Mouse (Mus musculus) midbrain, embryonic 13.5 days (tissue): ENCODE data around the gene Mfap1a. TPM values are rescaled to one million over a fixed set of nuclear protein-coding genes. Genes with fewer than 3 reads are reported as not detected.

Experiments
- ATAC-seq: fragments of 200-750 bp; cut with Nextera tagmentation; 2 replicates; pipeline ENCODE4 v1.8.0; 2017; ENCODE audit warnings: mild to moderate bottlenecking, moderate TSS enrichment, moderate library complexity
- H3K27ac ChIP-seq: fragments of 300-500 bp; sonication (generic); 2 replicates; pipeline ENCODE4 v1.5.1; 2015; ENCODE audit warnings: inconsistent platforms, mild to moderate bottlenecking, moderate library complexity
- H3K27me3 ChIP-seq: fragments of 300-500 bp; sonication (generic); 2 replicates; pipeline ENCODE4 v1.6.1; 2015; ENCODE audit warnings: mild to moderate bottlenecking, inconsistent platforms
- H3K36me3 ChIP-seq: fragments of 300-500 bp; sonication (generic); 2 replicates; pipeline ENCODE4 v1.6.1; 2015; ENCODE audit warnings: mild to moderate bottlenecking, inconsistent platforms
- H3K4me1 ChIP-seq: fragments of 300-500 bp; sonication (generic); replicated peaks from 2 replicates; pipeline ENCODE4 v1.6.1; 2015; ENCODE audit warnings: inconsistent platforms
- H3K4me2 ChIP-seq: fragments of 300-500 bp; sonication (generic); replicated peaks from 2 replicates; pipeline ENCODE4 v1.6.1; 2015; ENCODE audit warnings: moderate library complexity, mild to moderate bottlenecking, inconsistent platforms
- H3K4me3 ChIP-seq: fragments of 300-500 bp; sonication (generic); replicated peaks from 2 replicates; pipeline ENCODE4 v1.5.1; 2015; ENCODE audit warnings: mild to moderate bottlenecking, inconsistent platforms
- H3K9ac ChIP-seq: fragments of 300-500 bp; sonication (generic); replicated peaks from 2 replicates; pipeline ENCODE4 v1.6.1; 2015; ENCODE audit warnings: mild to moderate bottlenecking, inconsistent platforms
- H3K9me3 ChIP-seq: fragments of 300-500 bp; sonication (generic); 2 replicates; pipeline ENCODE4 v1.6.1; 2016; ENCODE audit warnings: mild to moderate bottlenecking, inconsistent platforms
- WGBS: fragments of 180-500 bp; shearing (Covaris S2); methylation state at CpG from one replicate; pipeline ENCODE4 v1.1.7; 2015; 5-methylcytosine and 5-hydroxymethylcytosine counted together
- microRNA-seq: library from miRNA; unstranded; fragments of <30 nt; microRNA quantifications from one replicate; pipeline ENCODE4, GENCODE M21; 2016
- polyA plus RNA-seq: library from polyadenylated mRNA; unstranded; fragments of >200 nt; fragmentation: Nextera tagmentation; extraction: Ambion mirVana; gene quantifications from 2 replicates; pipeline ENCODE4 v1.2.1, GENCODE M21; 2015

The Mfap1a gene
- polyA plus RNA-seq, 1 experiment from 2014 or later: 37.3 TPM

DNA sequence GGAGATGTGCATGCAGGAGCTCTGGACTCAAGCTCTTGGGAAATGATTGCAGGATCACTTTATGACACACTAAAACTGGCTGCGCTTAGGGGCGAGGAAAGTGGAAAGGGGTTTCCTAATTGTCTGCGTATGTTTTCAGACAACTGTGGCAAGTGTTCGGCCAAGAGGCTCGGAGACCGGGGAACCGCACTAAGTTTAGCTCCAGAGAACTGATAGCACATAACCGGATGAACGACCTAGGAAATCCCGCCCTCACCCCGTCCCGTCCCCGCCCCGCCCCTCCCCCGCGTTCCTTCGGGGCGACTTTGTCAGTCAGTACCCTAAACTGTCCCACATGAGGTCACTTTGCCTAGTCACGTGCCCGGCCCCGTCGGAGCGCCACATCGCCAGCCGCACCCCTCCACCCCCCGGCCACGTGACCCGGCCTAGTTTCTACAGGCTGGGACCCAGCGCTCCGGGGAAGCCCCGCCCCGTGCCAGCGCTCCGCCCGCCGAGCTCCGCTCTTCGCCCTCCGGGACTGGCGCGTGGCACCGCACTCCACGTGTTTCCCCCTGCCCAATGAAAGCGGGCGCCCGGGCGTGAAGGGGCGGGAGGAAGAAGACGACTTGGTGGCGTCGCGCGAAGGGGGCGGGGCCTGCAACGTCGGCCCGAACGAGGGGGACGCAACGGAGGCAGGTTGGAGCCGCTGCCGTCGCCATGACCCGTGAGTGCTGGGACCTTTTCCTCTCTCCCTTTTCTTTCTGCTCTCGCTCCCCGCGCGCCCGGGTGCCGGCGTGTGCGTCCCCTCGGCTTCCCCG lies 57.5 kb downstream of the Mfap1a start, which contains the start of gene Serf2:
Gene Serf2 (plus strand): TSS at position 457 of the 797 bp plus-strand sequence.
- Histone ChIP-seq H3K9ac (peak within 1 kb of the TSS; percentile 97), H3K9me3 (no peaks in the 10 kb centered on the region), H3K27ac (peak within 1 kb of the TSS; percentile 96), H3K4me3 (peak within 1 kb of the TSS; percentile 98), H3K36me3 (peaks cover 19% of the 10 kb centered on the region), H3K27me3 (peaks cover 4% of the 10 kb centered on the region; the same call in 1 of the 2 replicates), H3K4me2 (peak within 1 kb of the TSS; percentile 91), H3K4me1 (peaks cover 27% of the 10 kb centered on the region)
- WGBS: under 1% methylated on average over 64 of the region's 74 CpGs
- ATAC-seq: peak; percentile 98

DNA sequence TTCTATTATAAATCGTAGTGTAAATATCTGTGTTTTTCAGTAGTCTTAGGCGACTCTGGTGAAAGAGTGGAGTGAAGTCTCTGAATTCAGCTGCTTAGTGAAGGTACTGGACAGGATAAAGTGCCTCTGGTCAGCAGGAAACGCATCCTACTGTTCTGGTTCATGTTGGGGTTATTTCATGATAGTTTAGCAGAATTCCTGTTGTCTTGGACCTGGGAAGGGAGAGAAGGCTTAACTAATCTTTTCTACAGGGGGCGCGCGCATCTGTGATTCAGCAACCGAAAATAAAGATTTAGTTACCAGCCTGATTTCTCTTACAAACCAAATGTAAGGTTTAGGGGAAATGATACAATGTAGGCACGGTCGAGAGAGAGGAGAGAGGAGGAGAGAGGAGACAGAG lies 58.3 kb downstream of the Mfap1a start:
- Histone ChIP-seq H3K4me2 (peak overlapping the region; percentile 62), H3K4me1 (peaks cover 27% of the 10 kb centered on the region), H3K9ac (no peak overlapping the region), H3K9me3 (no peaks in the 10 kb centered on the region), H3K4me3 (peak overlapping the region; percentile 98), H3K36me3 (peaks cover 14% of the 10 kb centered on the region), H3K27me3 (peaks cover 7% of the 10 kb centered on the region), H3K27ac (peak overlapping the region; percentile 52; the same call in 1 of the 2 replicates)
- ATAC-seq: no peak
- 18% methylated on average over 9 of the region's 9 CpGs for WGBS

DNA sequence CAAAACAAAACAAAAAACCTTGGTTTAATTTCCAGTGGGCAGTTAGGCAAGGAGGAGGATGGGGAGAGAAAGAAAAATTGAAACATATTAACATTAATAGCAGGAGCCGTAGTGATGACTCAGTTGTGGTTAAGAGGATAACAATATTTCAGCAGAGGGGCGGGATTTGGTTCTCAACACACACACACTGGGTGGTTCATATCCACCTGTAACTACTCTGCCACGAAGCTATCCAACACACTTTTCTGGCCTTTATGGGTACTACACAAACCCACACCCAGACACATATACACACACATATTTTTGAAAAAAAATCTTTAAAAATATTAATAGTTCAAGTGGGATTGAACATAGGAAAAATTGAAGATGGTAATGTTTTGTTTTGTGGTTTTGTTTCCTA lies 59.5 kb downstream of the Mfap1a start:
- Histone ChIP-seq H3K27me3 (peaks cover 18% of the 10 kb centered on the region), H3K4me2 (no peak overlapping the region), H3K4me3 (no peak overlapping the region), H3K36me3 (peaks cover 4% of the 10 kb centered on the region; the same call in 1 of the 2 replicates), H3K27ac (no peak overlapping the region), H3K9ac (no peak overlapping the region), H3K9me3 (no peaks in the 10 kb centered on the region), H3K4me1 (peaks cover 33% of the 10 kb centered on the region)
- WGBS: 86% methylated on average over 3 of the region's 3 CpGs
- ATAC-seq: no peak

DNA sequence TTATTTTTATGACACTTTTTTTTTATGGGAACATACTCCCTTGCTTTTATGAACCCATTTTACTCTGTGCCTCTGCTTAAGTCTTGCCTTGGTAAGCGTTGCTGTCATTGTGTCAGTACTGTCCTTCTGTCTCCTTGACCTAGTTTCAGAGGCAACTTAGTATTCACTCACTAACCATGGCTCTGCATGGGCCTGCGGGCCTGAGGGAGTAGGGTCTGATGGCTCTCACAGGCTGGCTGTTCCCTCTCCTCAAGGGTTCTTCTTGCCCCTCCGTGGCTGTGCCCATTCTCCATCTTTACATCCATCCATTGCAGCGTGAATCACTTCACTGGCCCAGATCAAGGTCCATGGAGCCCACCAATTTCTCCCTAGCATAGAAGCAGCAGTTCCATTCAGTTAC lies 60.0 kb downstream of the Mfap1a start:
- WGBS: 83% methylated on average over 4 of the region's 4 CpGs
- H3K4me2 ChIP-seq: no peak overlapping the region
- H3K36me3 ChIP-seq: peaks cover 2% of the 10 kb centered on the region; the same call in 1 of the 2 replicates
- H3K9me3 ChIP-seq: no peaks in the 10 kb centered on the region
- peaks cover 36% of the 10 kb centered on the region for H3K4me1 ChIP-seq
- ATAC-seq: no peak
- H3K4me3 ChIP-seq: no peak overlapping the region
- H3K27me3 ChIP-seq: peaks cover 23% of the 10 kb centered on the region
- H3K9ac ChIP-seq: no peak overlapping the region
- H3K27ac ChIP-seq: no peak overlapping the region

DNA sequence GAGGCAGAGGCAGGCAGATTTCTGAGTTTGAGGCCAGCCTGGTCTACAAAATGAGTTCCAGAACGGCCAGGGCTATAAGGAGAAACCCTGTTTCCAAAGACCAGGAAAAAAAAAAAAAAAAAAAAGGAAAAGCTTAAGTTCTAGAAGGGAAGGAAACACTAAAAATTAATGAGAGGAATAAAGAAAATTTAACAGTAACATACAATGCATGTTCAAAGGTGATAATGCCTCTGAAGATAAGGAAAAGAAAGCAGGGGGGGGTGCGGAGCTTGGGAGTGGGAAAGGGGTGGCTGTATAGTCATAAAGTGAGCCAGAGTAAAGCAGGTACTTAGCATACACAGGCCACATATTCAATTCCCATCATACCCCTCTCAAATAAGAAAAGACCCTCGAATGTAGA lies 61.3 kb downstream of the Mfap1a start:
- Histone ChIP-seq H3K4me3 (no peak overlapping the region), H3K27me3 (peaks cover 34% of the 10 kb centered on the region)
- 87% methylated on average over 3 of the region's 3 CpGs for WGBS

DNA sequence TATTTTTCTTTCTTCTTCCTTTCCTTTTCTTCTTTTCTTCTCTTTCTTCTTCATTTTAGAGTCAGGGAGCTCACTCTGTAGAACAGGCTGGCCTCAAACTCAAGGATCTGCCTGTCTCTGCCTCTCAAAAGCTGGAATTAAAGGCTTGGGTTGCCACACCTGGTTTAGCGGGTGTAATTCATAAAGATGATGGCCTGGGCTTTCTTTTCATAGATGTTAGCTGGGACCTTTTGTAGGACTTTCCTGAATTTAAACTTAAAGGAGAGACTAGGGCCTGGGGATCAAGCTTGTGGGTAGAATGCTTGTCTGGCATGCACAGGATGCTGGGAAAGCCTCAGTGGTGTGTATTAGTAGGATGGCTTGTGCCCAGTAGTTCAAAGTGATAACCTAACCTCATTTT lies 62.3 kb downstream of the Mfap1a start, which contains the start of gene Ell3:
Gene Ell3 (minus strand): TSS at position 101 of the 400 bp plus-strand sequence.
- H3K27me3 ChIP-seq: peaks cover 35% of the 10 kb centered on the region
- 83% methylated on average over 1 of the region's 1 CpGs for WGBS
- H3K9me3 ChIP-seq: no peaks in the 10 kb centered on the region
- H3K9ac ChIP-seq: no peak within 1 kb of the TSS
- peaks cover 22% of the 10 kb centered on the region for H3K4me1 ChIP-seq
- no peak for ATAC-seq
- peak within 1 kb of the TSS; percentile 57 for H3K4me2 ChIP-seq
- H3K27ac ChIP-seq: no peak within 1 kb of the TSS
- peaks cover 9% of the 10 kb centered on the region for H3K36me3 ChIP-seq
- no peak within 1 kb of the TSS for H3K4me3 ChIP-seq

More for the DNA sequence above, 61.3 kb downstream of the Mfap1a start:
- H3K4me2 ChIP-seq: no peak overlapping the region
- peaks cover 23% of the 10 kb centered on the region for H3K4me1 ChIP-seq
- ATAC-seq: no peak
- H3K9me3 ChIP-seq: no peaks in the 10 kb centered on the region
- no peak overlapping the region for H3K9ac ChIP-seq
- no peak overlapping the region for H3K27ac ChIP-seq
- H3K36me3 ChIP-seq: 0 out of 2 replicates have a peak, but pooled peaks cover under 1% of the 10 kb centered on the region

DNA sequence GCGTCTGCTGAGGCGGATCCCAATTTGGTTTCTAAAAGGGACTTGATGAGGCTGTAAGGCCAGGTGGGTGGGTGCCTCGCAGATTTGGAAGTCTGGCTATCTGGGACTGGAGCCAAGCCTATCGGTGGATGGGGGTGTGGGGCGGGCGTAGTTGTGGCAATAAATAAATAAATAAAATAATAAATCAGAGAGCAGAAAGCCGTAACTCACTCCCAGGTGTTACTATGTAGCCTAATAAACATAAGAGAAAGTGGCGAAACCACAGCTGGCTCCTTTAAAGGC lies 63.5 kb downstream of the Mfap1a start:
- WGBS: 15% methylated on average over 8 of the region's 8 CpGs
- Histone ChIP-seq H3K9ac (0 out of 2 replicates have a peak overlapping the region, but pooled peaks have one; percentile 32), H3K9me3 (no peaks in the 10 kb centered on the region), H3K27ac (no peak overlapping the region), H3K4me1 (peaks cover 17% of the 10 kb centered on the region), H3K36me3 (peaks cover 21% of the 10 kb centered on the region), H3K4me3 (0 out of 2 replicates have a peak overlapping the region, but pooled peaks have one; percentile 29), H3K4me2 (peak overlapping the region; percentile 57), H3K27me3 (peaks cover 35% of the 10 kb centered on the region)
- ATAC-seq: no peak

DNA sequence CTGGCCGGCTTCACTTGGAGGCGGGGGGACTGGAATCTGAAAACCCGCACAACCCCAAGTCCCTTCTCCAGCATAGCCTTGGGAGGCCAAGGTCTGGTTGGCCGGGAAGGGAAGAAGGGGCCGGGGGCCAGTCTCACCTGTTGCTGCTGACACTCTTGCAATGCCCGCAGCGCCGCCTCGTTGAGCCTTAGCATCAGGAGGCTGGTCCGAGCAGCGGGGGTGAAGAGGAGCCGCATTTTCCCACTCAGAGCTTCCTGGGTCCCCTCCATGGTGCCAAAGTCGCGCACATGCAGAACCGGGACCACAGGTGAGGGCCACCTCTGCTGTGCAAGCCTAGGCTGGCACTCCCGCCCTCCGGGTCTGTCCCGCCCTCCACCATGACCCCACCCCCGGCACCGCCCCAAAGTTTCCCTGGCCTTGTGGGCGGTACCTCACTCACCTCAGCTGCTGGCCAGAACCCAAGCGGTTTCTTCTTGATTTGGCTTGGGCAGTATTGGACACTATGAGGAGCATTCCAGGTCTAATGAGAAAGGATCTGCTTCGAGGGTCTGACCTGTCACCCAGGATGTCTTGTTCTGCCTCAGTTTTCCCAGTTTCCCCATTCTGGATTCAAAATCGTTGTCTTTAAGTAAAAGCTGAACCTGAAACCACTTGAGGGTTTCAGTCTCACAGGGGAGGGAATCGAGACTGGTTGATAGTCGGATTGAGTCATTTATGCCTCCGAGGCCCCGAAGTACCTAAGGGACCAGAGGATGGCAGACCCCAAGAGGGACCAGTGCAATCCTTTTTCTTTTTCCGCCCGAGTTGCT lies 64.0 kb downstream of the Mfap1a start:
- Histone ChIP-seq H3K9ac (peak overlapping the region; percentile 46; the same call in 1 of the 2 replicates), H3K27ac (no peak overlapping the region), H3K27me3 (peaks cover 35% of the 10 kb centered on the region), H3K9me3 (no peaks in the 10 kb centered on the region), H3K4me3 (peak overlapping the region; percentile 29), H3K4me1 (peaks cover 16% of the 10 kb centered on the region), H3K36me3 (peaks cover 26% of the 10 kb centered on the region), H3K4me2 (peak overlapping the region; percentile 57)
- 2% methylated on average over 29 of the region's 30 CpGs for WGBS
- peak; percentile 56; the same call in 1 of the 2 replicates for ATAC-seq

Small RNA genes lying within 50 kb of the gene (microRNA-seq; reads per million reads assigned to microRNA genes)
- not detected for gene Gm22953

Other genes with a start within 250 kb of the Mfap1a start
- gene Trp53bp1, start 235.3 kb downstream of the Mfap1a start, polyA plus RNA-seq: 212 and 229 TPM in 2 replicates
- 18.1 and 20.6 TPM in 2 replicates for gene Map1a, start 217.1 kb downstream of the Mfap1a start, polyA plus RNA-seq
- 18.0 and 21.0 TPM in 2 replicates for gene Ppip5k1, start 151.3 kb downstream of the Mfap1a start, polyA plus RNA-seq
- gene Ckmt1, start 149.0 kb downstream of the Mfap1a start, polyA plus RNA-seq: 25.1 and 25.7 TPM in 2 replicates
- gene Strc, start 119.5 kb downstream of the Mfap1a start, polyA plus RNA-seq: 0.04 TPM in 1 of 2 replicates, not detected in the other
- 373 and 395 TPM in 2 replicates for gene Pdia3, start 92.9 kb downstream of the Mfap1a start, polyA plus RNA-seq
- 5.0 and 5.3 TPM in 2 replicates for gene Catsper2, start 92.9 kb downstream of the Mfap1a start, polyA plus RNA-seq
- gene Ell3, start 62.4 kb downstream of the Mfap1a start, polyA plus RNA-seq: 2.2 and 2.4 TPM in 2 replicates
- 388 and 391 TPM in 2 replicates for gene Serf2, start 57.5 kb downstream of the Mfap1a start, polyA plus RNA-seq
- gene Hypk, start 53.4 kb downstream of the Mfap1a start, polyA plus RNA-seq: 117 and 118 TPM in 2 replicates
- 1.3 and 1.5 TPM in 2 replicates for gene Serinc4, start 49.9 kb downstream of the Mfap1a start, polyA plus RNA-seq
- gene Mfap1b, start 32.6 kb downstream of the Mfap1a start, polyA plus RNA-seq: 78.6 and 82.4 TPM in 2 replicates
- gene Wdr76, start 58 bp upstream of the Mfap1a start, polyA plus RNA-seq: 6.4 and 7.9 TPM in 2 replicates